Mouse (Mus musculus) kidney, embryonic 15.5 days (tissue): ENCODE results near the gene Fam208b. TPM values are rescaled to one million over a fixed set of nuclear protein-coding genes. Genes with fewer than 3 reads are reported as not detected.
"Not testable (repeated sequence)": the region's sequence is repeated elsewhere in the genome, so short reads cannot be mapped to it uniquely, and the experiment has no call there.

Source experiments
- ATAC-seq: fragments of 200-750 bp; cut with Nextera tagmentation; replicated peaks from 2 replicates; pipeline ENCODE4 v1.8.0; 2017; ENCODE audit warnings: moderate TSS enrichment; ENCODE audit not compliant: low FRiP score
- H3K27ac ChIP-seq: fragments of 300-500 bp; sonication (generic); 2 replicates; pipeline ENCODE4 v1.5.1; 2015; ENCODE audit warnings: mild to moderate bottlenecking, inconsistent platforms
- H3K27me3 ChIP-seq: fragments of 300-500 bp; sonication (generic); 2 replicates; pipeline ENCODE4 v1.6.1; 2015; ENCODE audit warnings: inconsistent platforms
- H3K36me3 ChIP-seq: fragments of 300-500 bp; sonication (generic); 2 replicates; pipeline ENCODE4 v1.6.1; 2015; ENCODE audit warnings: inconsistent platforms
- H3K4me1 ChIP-seq: fragments of 300-500 bp; sonication (generic); 2 replicates; pipeline ENCODE4 v1.6.1; 2015; ENCODE audit warnings: inconsistent platforms
- H3K4me2 ChIP-seq: fragments of 300-500 bp; sonication (generic); 2 replicates; pipeline ENCODE4 v1.6.1; 2015; ENCODE audit warnings: moderate library complexity, mild to moderate bottlenecking, inconsistent platforms
- H3K4me3 ChIP-seq: fragments of 300-500 bp; sonication (generic); replicated peaks from 2 replicates; pipeline ENCODE4 v1.5.1; 2015; ENCODE audit warnings: mild to moderate bottlenecking, inconsistent platforms
- H3K9ac ChIP-seq: fragments of 300-500 bp; sonication (generic); 2 replicates; pipeline ENCODE4 v1.6.1; 2015; ENCODE audit warnings: mild to moderate bottlenecking, inconsistent platforms
- H3K9me3 ChIP-seq: fragments of 300-500 bp; sonication (generic); replicated peaks from 2 replicates; pipeline ENCODE4 v1.6.1; 2016; ENCODE audit warnings: inconsistent platforms
- WGBS: fragments of 180-500 bp; shearing (Covaris S2); methylation state at CpG from one replicate; pipeline ENCODE4 v1.1.7; 2015; ENCODE audit warnings: mixed read lengths; 5-methylcytosine and 5-hydroxymethylcytosine counted together
- polyA plus RNA-seq: library from polyadenylated mRNA; unstranded; fragments of >200 nt; fragmentation: Nextera tagmentation; extraction: Ambion mirVana; gene quantifications from 2 replicates; pipeline ENCODE4 v1.2.1, GENCODE M21; 2015

Fam208b gene
- polyA plus RNA-seq, 1 experiment from 2014 or later: 16.7 TPM

GRCm38 (mm10) chr13:3531692-3532320, 79.1 kb downstream of the Fam208b start:
- no peak overlapping the region for H3K4me2 ChIP-seq
- peaks cover 4% of the 10 kb centered on the region; the same call in 1 of the 2 replicates for H3K9me3 ChIP-seq
- H3K27ac ChIP-seq: no peak overlapping the region
- 55% methylated on average over 10 of the region's 10 CpGs for WGBS
- no peak overlapping the region for H3K9ac ChIP-seq
- no peaks in the 10 kb centered on the region for H3K27me3 ChIP-seq
- ATAC-seq: peak; percentile 69
- no peaks in the 10 kb centered on the region for H3K4me1 ChIP-seq
- H3K36me3 ChIP-seq: no peaks in the 10 kb centered on the region
- no peak overlapping the region for H3K4me3 ChIP-seq

- 77% methylated on average over 2 of the region's 2 CpGs for WGBS
- H3K27ac ChIP-seq, H3K4me1 ChIP-seq, H3K4me2 ChIP-seq, ATAC-seq, H3K27me3 ChIP-seq, H3K9me3 ChIP-seq, H3K9ac ChIP-seq, H3K4me3 ChIP-seq, H3K36me3 ChIP-seq: not testable (repeated sequence)
Observed at GRCm38 (mm10) chr13:3531176-3531575, 79.7 kb downstream of the Fam208b start.

GRCm38 (mm10) chr13:3530451-3530850, 80.5 kb downstream of the Fam208b start:
- no peak overlapping the region for H3K9ac ChIP-seq
- H3K27me3 ChIP-seq: no peaks in the 10 kb centered on the region
- ATAC-seq: no peak

GRCm38 (mm10) chr13:3526328-3526727, 84.6 kb downstream of the Fam208b start:
- no peak overlapping the region for H3K4me2 ChIP-seq
- no peaks in the 10 kb centered on the region for H3K36me3 ChIP-seq
- no peak overlapping the region for H3K4me3 ChIP-seq
- H3K27me3 ChIP-seq: no peaks in the 10 kb centered on the region
- H3K4me1 ChIP-seq: no peaks in the 10 kb centered on the region
- no peak overlapping the region for H3K27ac ChIP-seq
- H3K9ac ChIP-seq: no peak overlapping the region
- no peaks in the 10 kb centered on the region for H3K9me3 ChIP-seq
- WGBS: 82% methylated on average over 8 of the region's 8 CpGs
- ATAC-seq: no peak

More at GRCm38 (mm10) chr13:3530451-3530850, 80.5 kb downstream of the Fam208b start:
- Histone ChIP-seq H3K4me3 (no peak overlapping the region), H3K4me2 (no peak overlapping the region), H3K36me3 (no peaks in the 10 kb centered on the region), H3K9me3 (no peaks in the 10 kb centered on the region), H3K27ac (no peak overlapping the region), H3K4me1 (no peaks in the 10 kb centered on the region)
- 59% methylated on average over 3 of the region's 3 CpGs for WGBS

- Histone ChIP-seq H3K36me3 (no peaks in the 10 kb centered on the region), H3K4me3 (no peak overlapping the region), H3K27ac (no peak overlapping the region), H3K4me1 (no peaks in the 10 kb centered on the region), H3K4me2 (no peak overlapping the region), H3K9me3 (no peaks in the 10 kb centered on the region), H3K27me3 (no peaks in the 10 kb centered on the region), H3K9ac (no peak overlapping the region)
- no peak for ATAC-seq
- 71% methylated on average over 4 of the region's 4 CpGs for WGBS
Observed at GRCm38 (mm10) chr13:3525611-3526051, 85.3 kb downstream of the Fam208b start.

GRCm38 (mm10) chr13:3523946-3524345, 87.0 kb downstream of the Fam208b start:
- no peak overlapping the region for H3K4me2 ChIP-seq
- ATAC-seq: no peak
- WGBS: 44% methylated on average over 1 of the region's 1 CpGs
- H3K27me3 ChIP-seq: no peaks in the 10 kb centered on the region
- H3K4me3 ChIP-seq: no peak overlapping the region
- no peaks in the 10 kb centered on the region for H3K9me3 ChIP-seq
- H3K9ac ChIP-seq: no peak overlapping the region
- H3K36me3 ChIP-seq: no peaks in the 10 kb centered on the region
- H3K27ac ChIP-seq: no peak overlapping the region
- H3K4me1 ChIP-seq: no peaks in the 10 kb centered on the region

GRCm38 (mm10) chr13:3523459-3523858, 87.4 kb downstream of the Fam208b start:
- no peaks in the 10 kb centered on the region for H3K36me3 ChIP-seq
- no peak overlapping the region for H3K27ac ChIP-seq
- 68% methylated on average over 6 of the region's 6 CpGs for WGBS
- no peaks in the 10 kb centered on the region for H3K27me3 ChIP-seq
- no peak for ATAC-seq
- no peaks in the 10 kb centered on the region for H3K9me3 ChIP-seq
- H3K9ac ChIP-seq: no peak overlapping the region
- H3K4me2 ChIP-seq: no peak overlapping the region
- no peak overlapping the region for H3K4me3 ChIP-seq
- no peaks in the 10 kb centered on the region for H3K4me1 ChIP-seq

- not testable (repeated sequence) for H3K36me3 ChIP-seq, H3K4me1 ChIP-seq, H3K9me3 ChIP-seq, H3K4me2 ChIP-seq, H3K27me3 ChIP-seq, H3K9ac ChIP-seq, ATAC-seq, H3K27ac ChIP-seq, H3K4me3 ChIP-seq
- WGBS: 15% methylated on average over 1 of the region's 1 CpGs
Observed at GRCm38 (mm10) chr13:3519994-3520393, 90.9 kb downstream of the Fam208b start.

- H3K4me3 ChIP-seq, H3K27me3 ChIP-seq, ATAC-seq, H3K9me3 ChIP-seq, H3K27ac ChIP-seq, H3K9ac ChIP-seq, H3K4me2 ChIP-seq, H3K4me1 ChIP-seq, H3K36me3 ChIP-seq: not testable (repeated sequence)
- 66% methylated on average over 3 of the region's 4 CpGs for WGBS
Observed at GRCm38 (mm10) chr13:3519357-3519756, 91.6 kb downstream of the Fam208b start.

Other genes starting within 250 kb of the Fam208b start
- 423 and 427 TPM in 2 replicates for gene Gdi2, start 73.0 kb downstream of the Fam208b start, polyA plus RNA-seq
- 14.4 and 15.0 TPM in 2 replicates for gene Asb13, start 22.9 kb upstream of the Fam208b start, polyA plus RNA-seq
- gene Calml3, start 193.2 kb upstream of the Fam208b start, polyA plus RNA-seq: 0.45 and 0.74 TPM in 2 replicates
- gene Calm4, start 226.6 kb upstream of the Fam208b start, polyA plus RNA-seq: 0.17 and 3.2 TPM in 2 replicates
- not detected in 2 replicates for gene Calm5, start 243.1 kb upstream of the Fam208b start, polyA plus RNA-seq